Mouse (Mus musculus) urinary bladder, postnatal 10 days (tissue): ENCODE results near the gene Phka2.

Source experiments
- DNase-seq: peaks from one replicate; pipeline ENCODE4 v3.0.0; 2022; ENCODE audit warnings: low spot score

The Phka2 gene

DNA sequence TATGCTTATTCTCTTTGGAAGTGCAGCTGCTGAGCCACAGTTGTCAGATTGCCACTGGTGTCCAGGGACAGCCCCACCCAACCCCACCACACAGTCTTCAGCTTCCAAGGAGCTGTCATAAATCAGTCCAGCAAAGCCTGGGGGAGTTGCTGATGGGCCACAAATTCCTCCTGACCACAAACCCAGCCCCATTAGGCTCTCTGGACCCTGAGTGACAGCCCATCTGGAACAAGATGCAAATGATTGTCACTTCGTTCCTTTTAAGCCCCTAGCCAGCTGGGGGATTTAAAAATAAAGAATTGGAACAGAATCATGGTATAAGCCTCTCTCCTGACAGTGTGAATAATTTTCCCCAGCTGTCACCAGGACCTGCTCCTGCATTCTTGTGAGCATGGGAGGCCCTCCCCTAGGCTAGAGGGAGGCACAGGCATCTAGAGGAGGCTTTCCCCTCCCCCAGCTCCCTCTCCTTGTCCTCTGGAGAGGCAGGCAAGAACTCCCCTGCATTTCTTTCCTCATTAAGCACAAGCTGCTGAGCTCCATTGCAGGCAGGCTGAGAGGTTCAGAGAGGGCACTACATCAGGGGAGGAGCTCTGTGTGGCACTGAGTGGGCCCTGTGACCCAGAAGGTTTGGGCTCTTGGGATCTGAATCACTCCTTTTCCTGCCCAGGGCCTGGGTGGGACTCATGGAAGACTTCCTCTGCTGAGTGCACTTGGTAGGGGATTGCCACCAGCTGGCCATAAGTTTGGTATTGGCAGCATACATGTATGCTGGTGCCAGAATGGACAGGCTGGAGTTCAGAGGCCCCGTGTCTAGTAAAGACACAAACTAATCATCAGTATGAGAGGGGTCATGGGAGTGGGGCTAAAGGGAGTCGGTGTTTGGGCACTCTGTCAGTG is 96.8 kb downstream of the Phka2 start:
- no peak for DNase-seq

DNA sequence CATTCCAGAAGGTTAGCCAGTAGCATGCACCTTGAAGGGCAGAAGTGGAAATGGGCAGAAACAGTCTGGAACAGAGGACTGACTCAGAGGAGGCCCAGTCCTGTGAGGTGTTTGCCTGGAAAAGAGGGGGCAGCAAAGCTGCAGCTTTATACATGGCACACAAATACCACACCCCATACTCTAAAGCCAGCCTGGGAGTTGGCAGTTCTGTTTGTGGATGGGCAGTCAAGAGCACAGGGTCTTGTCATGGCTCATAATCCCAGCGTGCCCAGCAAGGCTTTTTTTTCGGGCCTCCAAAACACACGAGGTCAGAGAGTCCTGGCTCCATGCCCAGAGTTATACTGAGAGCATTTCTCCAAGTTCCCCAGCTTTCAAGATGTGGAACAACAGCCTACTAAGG is 99.1 kb downstream of the Phka2 start:
- no peak for DNase-seq

- DNase-seq: no peak
Observed at GRCm38 (mm10) chrX:160602770-160603169, 100.8 kb downstream of the Phka2 start.

- no peak for DNase-seq
Observed at GRCm38 (mm10) chrX:160603316-160603715, 101.3 kb downstream of the Phka2 start.

- DNase-seq: no peak
Observed at GRCm38 (mm10) chrX:160603981-160604541, 102.1 kb downstream of the Phka2 start.

GRCm38 (mm10) chrX:160609849-160610248 is 107.9 kb downstream of the Phka2 start:
- DNase-seq: no peak

DNA sequence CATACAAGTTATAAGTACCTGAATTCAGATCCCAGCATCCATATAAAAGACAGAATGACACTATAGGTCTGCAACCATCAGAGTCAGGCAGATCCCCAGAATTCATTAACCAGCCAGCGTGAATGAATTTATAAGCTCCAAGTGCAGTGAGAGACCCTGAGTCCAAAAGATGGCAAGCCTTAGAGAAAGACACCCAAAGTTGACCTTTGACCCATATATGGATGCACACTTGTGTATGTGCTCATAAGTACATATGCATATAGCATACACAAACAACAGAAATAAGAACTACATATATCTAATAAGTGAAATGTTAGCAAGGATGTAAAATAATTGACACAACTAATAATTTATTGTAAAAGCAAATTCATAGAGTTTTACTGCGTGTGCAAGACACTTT is 108.5 kb downstream of the Phka2 start:
- DNase-seq: no peak

GRCm38 (mm10) chrX:160610882-160611644 is 109.1 kb downstream of the Phka2 start:
- DNase-seq: no peak
